Mouse (Mus musculus): ENCODE results near the gene Slc6a6. TPM values are rescaled to one million over a fixed set of nuclear protein-coding genes. Genes with fewer than 3 reads are reported as not detected.

Gene Slc6a6
- polyA plus RNA-seq, 2 experiments = 7.5 to 8.0 TPM

DNA sequence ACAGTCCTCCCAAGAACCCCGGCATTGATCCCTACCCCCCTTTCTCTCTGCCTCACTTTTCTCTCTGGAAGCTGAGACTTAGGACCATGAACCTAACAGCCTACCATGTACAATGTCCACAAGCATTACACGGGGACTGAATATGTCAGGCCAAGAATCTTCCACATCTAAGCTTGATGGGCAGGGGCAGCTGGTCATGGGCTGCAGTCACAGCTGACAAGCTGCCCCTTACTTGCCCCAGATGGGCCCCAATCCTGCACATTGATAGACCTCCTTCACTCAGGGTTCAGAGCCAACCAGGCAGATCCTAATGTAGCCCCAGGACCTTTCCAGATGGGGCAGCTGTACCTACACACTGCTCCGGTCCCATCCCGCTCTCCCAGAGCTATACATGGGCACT, 112.9 kb downstream of the Slc6a6 start:
- WGBS (ENCODE audit: insufficient replicate concordance) = 68% methylated on average over 4 of the region's 4 CpGs
- DNase-seq (ENCODE audit: low read depth in 3 of 3, low spot score in 3 of 3) = no peak

DNA sequence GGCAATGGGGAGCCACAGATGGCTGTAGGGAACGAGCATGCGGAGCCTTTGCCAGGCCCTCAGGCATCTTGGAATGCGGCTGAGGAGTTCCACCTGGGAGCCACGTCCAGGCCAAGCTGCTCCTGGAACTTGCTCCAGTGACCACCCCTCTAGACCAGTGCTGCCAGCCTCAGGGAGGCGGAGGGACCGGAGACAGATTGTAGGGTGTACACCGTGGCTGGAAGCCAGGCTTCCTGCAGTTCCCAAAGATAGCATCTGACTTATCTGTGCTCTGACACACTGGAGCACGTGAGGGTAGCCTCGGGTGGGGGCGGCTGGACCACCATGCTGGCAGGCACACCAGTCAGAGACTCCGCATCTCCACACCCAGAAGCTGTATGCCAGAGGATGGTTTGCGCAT, 114.6 kb downstream of the Slc6a6 start:
- H3K27me3 ChIP-seq (ENCODE audit: control insufficient read depth, insufficient read depth, low read length) = no peaks in the 10 kb centered on the region
- H3K4me2 ChIP-seq (ENCODE audit: low read depth) = no peak overlapping the region
- ATAC-seq (ENCODE audit: insufficient read depth) (no peak), DNase-seq (ENCODE audit: low read depth in 3 of 3, low spot score in 3 of 3) (no peak)
- WGBS (ENCODE audit: insufficient replicate concordance) = 52% methylated on average over 12 of the region's 12 CpGs
- TF ChIP-seq EP300 (IDR thresholded peaks at IDR 0.05; ENCODE audit: low read depth) (no peak), CTCF (IDR thresholded peaks at IDR 0.05; ENCODE audit: low read depth) (no peak)
- no peak overlapping the region for H3K4me3 ChIP-seq (ENCODE audit: insufficient read depth in 1 of 2, low read depth in 2 of 2, low read length in 2 of 2)
- H3K36me3 ChIP-seq (replicated peaks; ENCODE audit: control insufficient read depth, insufficient read depth, low read depth) = no peaks in the 10 kb centered on the region
- H3K9ac ChIP-seq (replicated peaks) = no peak overlapping the region
- no peak overlapping the region for H3K27ac ChIP-seq
- H3K9me3 ChIP-seq (ENCODE audit: control insufficient read depth, low read length) = no peaks in the 10 kb centered on the region
- H3K4me1 ChIP-seq (replicated peaks; ENCODE audit: control insufficient read depth in 2 of 2, insufficient read depth in 2 of 2, low read length in 1 of 2) = no peaks in the 10 kb centered on the region

More for the DNA sequence above, 112.9 kb downstream of the Slc6a6 start:
- no peak for ATAC-seq (ENCODE audit: insufficient read depth)
- no peaks in the 10 kb centered on the region for H3K36me3 ChIP-seq (replicated peaks; ENCODE audit: control insufficient read depth, insufficient read depth, low read depth)
- H3K9ac ChIP-seq (replicated peaks) = no peak overlapping the region
- no peaks in the 10 kb centered on the region for H3K4me1 ChIP-seq (replicated peaks; ENCODE audit: control insufficient read depth in 2 of 2, insufficient read depth in 2 of 2, low read length in 1 of 2)
- TF ChIP-seq CTCF (IDR thresholded peaks at IDR 0.05; ENCODE audit: low read depth) (no peak), EP300 (IDR thresholded peaks at IDR 0.05; ENCODE audit: low read depth) (no peak)
- H3K4me3 ChIP-seq (ENCODE audit: insufficient read depth in 1 of 2, low read depth in 2 of 2, low read length in 2 of 2) = no peak overlapping the region
- no peak overlapping the region for H3K27ac ChIP-seq
- H3K4me2 ChIP-seq (ENCODE audit: low read depth) = no peak overlapping the region
- no peaks in the 10 kb centered on the region for H3K9me3 ChIP-seq (ENCODE audit: control insufficient read depth, low read length)
- H3K27me3 ChIP-seq (ENCODE audit: control insufficient read depth, insufficient read depth, low read length) = no peaks in the 10 kb centered on the region

DNA sequence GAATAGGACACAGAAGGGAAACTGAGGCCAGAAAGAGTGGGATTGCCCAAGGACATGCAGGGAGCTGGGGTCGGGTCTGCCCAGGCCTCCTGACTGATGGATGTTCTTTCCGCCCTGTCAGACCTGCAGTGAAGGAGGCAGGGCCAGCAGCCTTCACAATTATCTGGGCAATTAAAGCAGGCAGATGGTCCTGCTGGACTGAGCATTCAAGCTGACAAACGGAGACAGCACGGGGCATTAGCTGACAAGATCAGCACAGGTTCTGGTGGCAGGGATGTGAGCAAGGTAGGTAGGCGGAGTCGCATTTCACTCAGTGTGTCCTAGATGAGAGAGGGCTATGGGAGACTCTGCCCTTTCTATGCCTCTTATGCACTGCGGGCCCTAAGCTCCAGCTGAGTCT, 120.3 kb downstream of the Slc6a6 start:
- ATAC-seq (ENCODE audit: insufficient read depth) (no peak), DNase-seq (ENCODE audit: low read depth in 3 of 3, low spot score in 3 of 3) (no peak)
- no peaks in the 10 kb centered on the region for H3K4me1 ChIP-seq (replicated peaks; ENCODE audit: control insufficient read depth in 2 of 2, insufficient read depth in 2 of 2, low read length in 1 of 2)
- no peak for TF ChIP-seq CTCF (IDR thresholded peaks at IDR 0.05; ENCODE audit: low read depth)
- TF ChIP-seq EP300 (IDR thresholded peaks at IDR 0.05; ENCODE audit: low read depth) = no peak
- H3K4me2 ChIP-seq (ENCODE audit: low read depth) = no peak overlapping the region
- no peak overlapping the region for H3K4me3 ChIP-seq (ENCODE audit: insufficient read depth in 1 of 2, low read depth in 2 of 2, low read length in 2 of 2)
- H3K9me3 ChIP-seq (ENCODE audit: control insufficient read depth, low read length) = no peaks in the 10 kb centered on the region
- WGBS (ENCODE audit: insufficient replicate concordance) = 44% methylated on average over 7 of the region's 7 CpGs
- peaks cover 17% of the 10 kb centered on the region for H3K27me3 ChIP-seq (ENCODE audit: control insufficient read depth, insufficient read depth, low read length)
- H3K27ac ChIP-seq = no peak overlapping the region
- no peak overlapping the region for H3K9ac ChIP-seq (replicated peaks)
- H3K36me3 ChIP-seq (replicated peaks; ENCODE audit: control insufficient read depth, insufficient read depth, low read depth) = no peaks in the 10 kb centered on the region

DNA sequence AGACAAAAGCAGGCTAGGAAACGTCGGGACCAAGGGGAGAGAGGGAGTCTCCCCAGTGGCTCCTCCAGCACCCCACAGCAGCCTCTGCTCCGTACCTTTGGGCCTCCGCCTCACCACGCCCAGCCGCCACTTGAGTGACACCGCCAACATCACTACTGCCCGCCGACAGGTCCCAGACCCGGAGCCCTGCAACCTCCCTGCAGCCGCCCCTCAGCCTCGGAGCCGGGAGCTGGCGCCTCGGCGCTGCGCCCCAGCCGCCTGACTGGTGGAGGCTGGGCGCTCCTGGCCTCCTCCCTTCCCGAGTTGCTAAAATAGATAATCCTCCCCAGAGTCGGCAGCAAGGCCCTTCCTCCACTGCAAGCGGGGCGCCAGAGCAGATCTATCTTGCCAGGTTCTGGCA, 123.3 kb downstream of the Slc6a6 start:
- Histone ChIP-seq H3K4me2 (ENCODE audit: low read depth) (no peak overlapping the region), H3K4me1 (replicated peaks; ENCODE audit: control insufficient read depth in 2 of 2, insufficient read depth in 2 of 2, low read length in 1 of 2) (no peaks in the 10 kb centered on the region), H3K4me3 (ENCODE audit: insufficient read depth in 1 of 2, low read depth in 2 of 2, low read length in 2 of 2) (no peak overlapping the region), H3K9ac (replicated peaks) (no peak overlapping the region), H3K9me3 (ENCODE audit: control insufficient read depth, low read length) (no peaks in the 10 kb centered on the region), H3K27ac (no peak overlapping the region), H3K27me3 (ENCODE audit: control insufficient read depth, insufficient read depth, low read length) (peaks cover 17% of the 10 kb centered on the region), H3K36me3 (replicated peaks; ENCODE audit: control insufficient read depth, insufficient read depth, low read depth) (no peaks in the 10 kb centered on the region)
- 4% methylated on average over 23 of the region's 23 CpGs for WGBS (ENCODE audit: insufficient replicate concordance)
- TF ChIP-seq CTCF (IDR thresholded peaks at IDR 0.05; ENCODE audit: low read depth) = no peak
- no peak for TF ChIP-seq EP300 (IDR thresholded peaks at IDR 0.05; ENCODE audit: low read depth)
- DNase-seq (ENCODE audit: low read depth in 3 of 3, low spot score in 3 of 3) = no peak
- ATAC-seq (ENCODE audit: insufficient read depth) = no peak

DNA sequence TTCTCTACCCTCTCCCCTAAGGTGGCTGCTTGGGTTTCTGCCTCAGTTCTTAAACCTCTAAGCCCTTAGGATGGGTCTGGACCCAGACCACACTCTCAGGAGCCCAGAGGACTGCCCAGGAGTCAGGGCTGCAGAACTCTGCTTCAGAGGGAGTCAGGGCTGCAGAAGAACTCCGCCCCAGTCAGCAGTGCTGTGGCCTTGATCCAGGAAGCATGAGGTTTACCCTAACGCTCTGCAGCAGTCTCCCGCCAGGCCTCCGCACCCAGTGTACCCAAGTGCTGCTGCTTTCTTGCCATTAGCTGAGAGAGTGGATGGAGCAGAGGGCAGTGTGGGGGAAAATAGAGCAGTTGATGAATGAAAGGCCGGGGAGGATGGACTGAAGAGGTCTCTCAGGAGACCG, 124.2 kb downstream of the Slc6a6 start:
- ATAC-seq (ENCODE audit: insufficient read depth) (no peak), DNase-seq (ENCODE audit: low read depth in 3 of 3, low spot score in 3 of 3) (no peak)
- Histone ChIP-seq H3K9me3 (ENCODE audit: control insufficient read depth, low read length) (no peaks in the 10 kb centered on the region), H3K27ac (no peak overlapping the region), H3K9ac (replicated peaks) (no peak overlapping the region), H3K4me2 (ENCODE audit: low read depth) (no peak overlapping the region), H3K27me3 (ENCODE audit: control insufficient read depth, insufficient read depth, low read length) (peaks cover 17% of the 10 kb centered on the region), H3K4me1 (replicated peaks; ENCODE audit: control insufficient read depth in 2 of 2, insufficient read depth in 2 of 2, low read length in 1 of 2) (no peaks in the 10 kb centered on the region), H3K4me3 (ENCODE audit: insufficient read depth in 1 of 2, low read depth in 2 of 2, low read length in 2 of 2) (no peak overlapping the region), H3K36me3 (replicated peaks; ENCODE audit: control insufficient read depth, insufficient read depth, low read depth) (no peaks in the 10 kb centered on the region)
- no peak for TF ChIP-seq EP300 (IDR thresholded peaks at IDR 0.05; ENCODE audit: low read depth)
- TF ChIP-seq CTCF (IDR thresholded peaks at IDR 0.05; ENCODE audit: low read depth) = no peak
- WGBS (ENCODE audit: insufficient replicate concordance) = 30% methylated on average over 6 of the region's 6 CpGs

Other genes starting within 250 kb of the Slc6a6 start
- 5.0 and 6.6 TPM in 2 replicates for gene Chchd4, start 210.5 kb upstream of the Slc6a6 start, polyA plus RNA-seq (2012; rRNA removed)
- 14.1 and 14.9 TPM in 2 replicates for gene Chchd4, start 210.5 kb upstream of the Slc6a6 start, polyA plus RNA-seq (2014; fragmentation: Nextera tagmentation; extraction: Ambion mirVana)
- gene Tmem43, start 210.3 kb upstream of the Slc6a6 start, polyA plus RNA-seq (2012; rRNA removed) = 7.1 and 7.4 TPM in 2 replicates
- 9.3 and 11.3 TPM in 2 replicates for gene Tmem43, start 210.3 kb upstream of the Slc6a6 start, polyA plus RNA-seq (2014; fragmentation: Nextera tagmentation; extraction: Ambion mirVana)
- 1.8 and 2.8 TPM in 2 replicates for gene Xpc, start 168.2 kb upstream of the Slc6a6 start, polyA plus RNA-seq (2012; rRNA removed)
- 3.6 and 3.7 TPM in 2 replicates for gene Xpc, start 168.2 kb upstream of the Slc6a6 start, polyA plus RNA-seq (2014; fragmentation: Nextera tagmentation; extraction: Ambion mirVana)
- 56.3 and 84.8 TPM in 2 replicates for gene Lsm3, start 168.1 kb upstream of the Slc6a6 start, polyA plus RNA-seq (2012; rRNA removed)
- gene Lsm3, start 168.1 kb upstream of the Slc6a6 start, polyA plus RNA-seq (2014; fragmentation: Nextera tagmentation; extraction: Ambion mirVana) = 167 and 171 TPM in 2 replicates
- gene Grip2, start 143.2 kb downstream of the Slc6a6 start, polyA plus RNA-seq (2012; rRNA removed) = 0.01 and 0.03 TPM in 2 replicates
- not detected in 2 replicates for gene Grip2, start 143.2 kb downstream of the Slc6a6 start, polyA plus RNA-seq (2014; fragmentation: Nextera tagmentation; extraction: Ambion mirVana)
- 3.6 and 6.8 TPM in 2 replicates for gene Ccdc174, start 194.0 kb downstream of the Slc6a6 start, polyA plus RNA-seq (2012; rRNA removed)
- gene Ccdc174, start 194.0 kb downstream of the Slc6a6 start, polyA plus RNA-seq (2014; fragmentation: Nextera tagmentation; extraction: Ambion mirVana) = 10.9 and 13.9 TPM in 2 replicates
- 0.06 and 0.17 TPM in 2 replicates for gene 4930590J08Rik, start 218.8 kb downstream of the Slc6a6 start, polyA plus RNA-seq (2012; rRNA removed)
- 0.11 TPM in 1 of 2 replicates, not detected in the other for gene 4930590J08Rik, start 218.8 kb downstream of the Slc6a6 start, polyA plus RNA-seq (2014; fragmentation: Nextera tagmentation; extraction: Ambion mirVana)